Mouse (Mus musculus): ENCODE data around the gene Hand1. TPM values are rescaled to one million over a fixed set of nuclear protein-coding genes. Genes with fewer than 3 reads are reported as not detected.

Hand1 gene
- polyA plus RNA-seq, 1 experiment = not detected

DNA sequence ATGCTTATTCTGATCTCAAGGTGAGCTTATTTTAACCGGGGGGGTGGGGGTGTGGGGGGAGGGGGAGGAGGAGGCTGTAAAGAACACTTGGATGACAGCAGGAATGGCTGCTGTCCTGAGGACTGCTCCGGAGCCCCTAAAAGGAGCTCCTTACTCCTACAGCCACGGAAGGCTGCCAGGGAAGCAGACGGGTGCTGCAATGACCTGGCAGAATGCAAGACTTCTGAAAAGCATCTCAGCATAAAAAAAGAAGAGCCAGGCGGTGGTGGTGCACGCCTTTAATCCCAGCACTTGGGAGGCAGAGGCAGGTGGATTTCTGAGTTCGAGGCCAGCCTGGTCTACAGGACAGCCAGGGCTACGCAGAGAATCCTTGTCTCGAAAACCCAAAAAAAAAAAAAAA lies 34.8 kb downstream of the Hand1 start:
- no peak for DNase-seq
- 61% methylated on average over 9 of the region's 9 CpGs for WGBS

GRCm38 (mm10) chr11:57795086-57795485 lies 37.5 kb downstream of the Hand1 start:
- TF ChIP-seq POLR2A (IDR thresholded peaks at IDR 0.05; ENCODE audit: borderline replicate concordance, insufficient read depth, low read length) (no peak), CTCF (IDR thresholded peaks at IDR 0.05; ENCODE audit: borderline replicate concordance, insufficient read depth, low read depth, low read length) (no peak)
- H3K27me3 ChIP-seq (ENCODE audit: control insufficient read depth, insufficient read depth, low read length) = no peaks in the 10 kb centered on the region; the same call in 1 of the 2 replicates
- H3K4me3 ChIP-seq (replicated peaks; ENCODE audit: insufficient read depth, low read depth, low read length) = no peak overlapping the region
- no peaks in the 10 kb centered on the region; the same call in 1 of the 2 replicates for H3K4me1 ChIP-seq (ENCODE audit: control insufficient read depth, insufficient read depth, low read length)
- WGBS = 61% methylated on average over 6 of the region's 6 CpGs
- no peak for DNase-seq
- no peak overlapping the region for H3K27ac ChIP-seq (ENCODE audit: insufficient read depth, low read length)

More for the DNA sequence above, 34.8 kb downstream of the Hand1 start:
- no peaks in the 10 kb centered on the region for H3K27me3 ChIP-seq (ENCODE audit: control insufficient read depth, insufficient read depth, low read length)
- H3K4me3 ChIP-seq (replicated peaks; ENCODE audit: insufficient read depth, low read depth, low read length) = no peak overlapping the region
- TF ChIP-seq POLR2A (IDR thresholded peaks at IDR 0.05; ENCODE audit: borderline replicate concordance, insufficient read depth, low read length) (no peak), CTCF (IDR thresholded peaks at IDR 0.05; ENCODE audit: borderline replicate concordance, insufficient read depth, low read depth, low read length) (no peak)
- H3K4me1 ChIP-seq (ENCODE audit: control insufficient read depth, insufficient read depth, low read length) = peaks cover 3% of the 10 kb centered on the region
- H3K27ac ChIP-seq (ENCODE audit: insufficient read depth, low read length) = no peak overlapping the region

- no peak for TF ChIP-seq CTCF (IDR thresholded peaks at IDR 0.05; ENCODE audit: borderline replicate concordance, insufficient read depth, low read depth, low read length)
- no peak for TF ChIP-seq POLR2A (IDR thresholded peaks at IDR 0.05; ENCODE audit: borderline replicate concordance, insufficient read depth, low read length)
- Histone ChIP-seq H3K27me3 (ENCODE audit: control insufficient read depth, insufficient read depth, low read length) (no peaks in the 10 kb centered on the region; the same call in 1 of the 2 replicates), H3K27ac (ENCODE audit: insufficient read depth, low read length) (no peak overlapping the region), H3K4me3 (replicated peaks; ENCODE audit: insufficient read depth, low read depth, low read length) (no peak overlapping the region), H3K4me1 (ENCODE audit: control insufficient read depth, insufficient read depth, low read length) (peaks cover 6% of the 10 kb centered on the region)
- no peak for DNase-seq
- 29% methylated on average over 21 of the region's 21 CpGs for WGBS
These were observed 41.6 kb downstream of the Hand1 start for GRCm38 (mm10) chr11:57790866-57791535.

DNA sequence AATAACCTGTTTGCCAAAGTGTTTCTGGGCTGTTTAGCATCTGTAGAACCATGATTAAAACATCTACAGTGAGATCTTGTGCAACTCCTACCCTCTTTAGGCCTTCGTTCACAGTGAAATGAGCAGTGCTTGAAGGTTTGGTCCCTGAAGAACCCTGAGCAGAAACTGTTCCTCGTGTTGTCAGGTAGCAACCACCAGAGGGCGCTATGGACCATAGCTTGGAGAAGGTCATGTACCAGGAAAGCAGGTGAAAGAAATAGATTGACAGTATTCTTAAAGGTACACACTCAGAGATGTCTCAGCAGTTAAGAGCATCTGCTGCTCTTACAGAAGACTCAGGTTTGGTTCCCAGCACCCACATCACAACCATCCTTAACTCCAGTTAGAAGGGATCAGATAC lies 44.7 kb downstream of the Hand1 start:
- peak in 1 of 2 experiments; percentile 51 for DNase-seq
- no peak overlapping the region for H3K4me3 ChIP-seq (replicated peaks; ENCODE audit: insufficient read depth, low read depth, low read length)
- TF ChIP-seq POLR2A (IDR thresholded peaks at IDR 0.05; ENCODE audit: borderline replicate concordance, insufficient read depth, low read length) = no peak
- peak; percentile 68 for TF ChIP-seq CTCF (IDR thresholded peaks at IDR 0.05; ENCODE audit: borderline replicate concordance, insufficient read depth, low read depth, low read length)
- H3K27ac ChIP-seq (ENCODE audit: insufficient read depth, low read length) = no peak overlapping the region
- H3K27me3 ChIP-seq (ENCODE audit: control insufficient read depth, insufficient read depth, low read length) = no peaks in the 10 kb centered on the region; the same call in 1 of the 2 replicates
- WGBS = 50% methylated on average over 3 of the region's 3 CpGs
- peaks cover 6% of the 10 kb centered on the region for H3K4me1 ChIP-seq (ENCODE audit: control insufficient read depth, insufficient read depth, low read length)

GRCm38 (mm10) chr11:57786616-57787418 lies 45.8 kb downstream of the Hand1 start:
- peak; percentile 60 to 66 for DNase-seq
- H3K27me3 ChIP-seq (ENCODE audit: control insufficient read depth, insufficient read depth, low read length) = no peaks in the 10 kb centered on the region; the same call in 1 of the 2 replicates
- no peak overlapping the region for H3K4me3 ChIP-seq (replicated peaks; ENCODE audit: insufficient read depth, low read depth, low read length)
- peaks cover 6% of the 10 kb centered on the region for H3K4me1 ChIP-seq (ENCODE audit: control insufficient read depth, insufficient read depth, low read length)
- TF ChIP-seq POLR2A (IDR thresholded peaks at IDR 0.05; ENCODE audit: borderline replicate concordance, insufficient read depth, low read length) = no peak
- peak; percentile 36; the same call in 1 of the 2 replicates for TF ChIP-seq CTCF (IDR thresholded peaks at IDR 0.05; ENCODE audit: borderline replicate concordance, insufficient read depth, low read depth, low read length)
- no peak overlapping the region for H3K27ac ChIP-seq (ENCODE audit: insufficient read depth, low read length)
- 25% methylated on average over 17 of the region's 18 CpGs for WGBS

DNA sequence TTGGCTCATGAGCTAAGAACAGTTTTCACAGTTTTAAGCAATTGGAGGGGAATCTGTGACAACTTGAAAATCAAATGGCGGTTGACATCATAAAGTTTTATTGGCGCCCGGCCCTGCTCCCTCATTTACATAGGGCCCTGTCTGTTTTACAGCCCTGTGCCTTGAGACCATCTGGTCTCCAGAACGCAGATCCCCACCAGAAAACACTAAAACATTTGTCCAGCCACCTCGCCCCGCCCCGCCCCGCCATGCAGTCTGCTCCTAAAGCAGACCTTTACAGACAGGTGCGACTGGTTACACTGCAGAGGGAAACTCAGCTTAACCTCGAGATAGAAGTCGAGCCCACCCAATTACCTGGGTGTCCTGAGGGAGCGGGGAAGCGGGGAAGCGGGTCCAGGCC lies 52.8 kb downstream of the Hand1 start:
- no peak for DNase-seq
- Histone ChIP-seq H3K4me1 (ENCODE audit: control insufficient read depth, insufficient read depth, low read length) (peaks cover 12% of the 10 kb centered on the region), H3K27ac (ENCODE audit: insufficient read depth, low read length) (no peak overlapping the region), H3K4me3 (replicated peaks; ENCODE audit: insufficient read depth, low read depth, low read length) (no peak overlapping the region), H3K27me3 (ENCODE audit: control insufficient read depth, insufficient read depth, low read length) (no peaks in the 10 kb centered on the region)
- WGBS = 87% methylated on average over 14 of the region's 14 CpGs
- TF ChIP-seq POLR2A (IDR thresholded peaks at IDR 0.05; ENCODE audit: borderline replicate concordance, insufficient read depth, low read length) (no peak), CTCF (IDR thresholded peaks at IDR 0.05; ENCODE audit: borderline replicate concordance, insufficient read depth, low read depth, low read length) (no peak)

Other genes starting within 250 kb of the Hand1 start
- 9.9 and 11.2 TPM in 2 replicates for gene Galnt10, start 187.4 kb downstream of the Hand1 start, polyA plus RNA-seq (2012; rRNA removed)
- 39.7 and 42.6 TPM in 2 replicates for gene Sap30l, start 31.2 kb downstream of the Hand1 start, polyA plus RNA-seq (2012; rRNA removed)
- 52.0 and 54.5 TPM in 2 replicates for gene Larp1, start 176.2 kb upstream of the Hand1 start, polyA plus RNA-seq (2012; rRNA removed)

Measured in cerebellum, adult 2 months (tissue).